Mouse (Mus musculus): Measurements from ENCODE around the gene Nrxn1. TPM values are rescaled to one million over a fixed set of nuclear protein-coding genes. Genes with fewer than 3 reads are reported as not detected.
A peak's percentile ranks its signal among the peaks of the same experiment; 100 is the strongest.

Nrxn1 gene
- polyA plus RNA-seq, 1 experiment from 2014 or later = 2.8 TPM

- Histone ChIP-seq H3K4me1 (replicated peaks) (no peaks in the 10 kb centered on the region), H3K4me3 (replicated peaks) (no peak overlapping the region), H3K36me3 (no peaks in the 10 kb centered on the region), H3K27me3 (replicated peaks) (no peaks in the 10 kb centered on the region), H3K27ac (no peak overlapping the region), H3K9me3 (no peaks in the 10 kb centered on the region), H3K9ac (no peak overlapping the region), H3K4me2 (replicated peaks) (no peak overlapping the region)
- no peak for ATAC-seq
These were observed 613.2 kb downstream of the Nrxn1 start for GRCm38 (mm10) chr17:90479531-90480250.

- H3K9ac ChIP-seq = no peak overlapping the region
- ATAC-seq = no peak
- WGBS = 30% methylated on average over 5 of the region's 5 CpGs
- H3K27ac ChIP-seq = no peak overlapping the region
- H3K27me3 ChIP-seq (replicated peaks) = peaks cover 23% of the 10 kb centered on the region
- no peaks in the 10 kb centered on the region for H3K9me3 ChIP-seq
- no peaks in the 10 kb centered on the region for H3K36me3 ChIP-seq
- no peak overlapping the region for H3K4me3 ChIP-seq (replicated peaks)
- no peak overlapping the region for H3K4me2 ChIP-seq (replicated peaks)
- peaks cover 8% of the 10 kb centered on the region; the same call in 1 of the 2 replicates for H3K4me1 ChIP-seq (replicated peaks)
These were observed 636.1 kb downstream of the Nrxn1 start for GRCm38 (mm10) chr17:90456748-90457147.

- H3K27me3 ChIP-seq (replicated peaks) = peaks cover 23% of the 10 kb centered on the region
- H3K9me3 ChIP-seq = no peaks in the 10 kb centered on the region
- peak; percentile 80 for ATAC-seq
- peak overlapping the region; percentile 40 for H3K4me3 ChIP-seq (replicated peaks)
- under 1% methylated on average over 13 of the region's 13 CpGs for WGBS
- no peak overlapping the region for H3K27ac ChIP-seq
- peaks cover 8% of the 10 kb centered on the region; the same call in 1 of the 2 replicates for H3K4me1 ChIP-seq (replicated peaks)
- peak overlapping the region; percentile 87 for H3K4me2 ChIP-seq (replicated peaks)
- no peaks in the 10 kb centered on the region for H3K36me3 ChIP-seq
- H3K9ac ChIP-seq = no peak overlapping the region
These were observed 637.0 kb downstream of the Nrxn1 start for GRCm38 (mm10) chr17:90455904-90456303.

GRCm38 (mm10) chr17:90455409-90455775 is 637.5 kb downstream of the Nrxn1 start:
- H3K9me3 ChIP-seq = no peaks in the 10 kb centered on the region
- H3K4me3 ChIP-seq (replicated peaks) = peak overlapping the region; percentile 40
- under 1% methylated on average over 23 of the region's 23 CpGs for WGBS
- no peaks in the 10 kb centered on the region for H3K36me3 ChIP-seq
- H3K4me2 ChIP-seq (replicated peaks) = peak overlapping the region; percentile 87
- peaks cover 23% of the 10 kb centered on the region for H3K27me3 ChIP-seq (replicated peaks)
- H3K27ac ChIP-seq = no peak overlapping the region
- peak overlapping the region; percentile 31; the same call in 1 of the 2 replicates for H3K9ac ChIP-seq
- ATAC-seq = peak; percentile 82
- peaks cover 8% of the 10 kb centered on the region; the same call in 1 of the 2 replicates for H3K4me1 ChIP-seq (replicated peaks)

- H3K4me3 ChIP-seq (replicated peaks) = peak overlapping the region; percentile 40
- peaks cover 23% of the 10 kb centered on the region for H3K27me3 ChIP-seq (replicated peaks)
- H3K27ac ChIP-seq = no peak overlapping the region
- peak; percentile 50; the same call in 1 of the 2 replicates for ATAC-seq
- no peaks in the 10 kb centered on the region for H3K9me3 ChIP-seq
- H3K9ac ChIP-seq = peak overlapping the region; percentile 31; the same call in 1 of the 2 replicates
- peak overlapping the region; percentile 87 for H3K4me2 ChIP-seq (replicated peaks)
- H3K36me3 ChIP-seq = no peaks in the 10 kb centered on the region
- WGBS = under 1% methylated on average over 41 of the region's 41 CpGs
- peaks cover 8% of the 10 kb centered on the region; the same call in 1 of the 2 replicates for H3K4me1 ChIP-seq (replicated peaks)
These were observed 638.0 kb downstream of the Nrxn1 start for GRCm38 (mm10) chr17:90454738-90455408.

GRCm38 (mm10) chr17:90454356-90454737 is 638.5 kb downstream of the Nrxn1 start:
- Histone ChIP-seq H3K27me3 (replicated peaks) (peaks cover 23% of the 10 kb centered on the region), H3K9ac (no peak overlapping the region), H3K4me3 (replicated peaks) (peak overlapping the region; percentile 40), H3K36me3 (no peaks in the 10 kb centered on the region), H3K27ac (no peak overlapping the region), H3K9me3 (no peaks in the 10 kb centered on the region), H3K4me2 (replicated peaks) (peak overlapping the region; percentile 87), H3K4me1 (replicated peaks) (peaks cover 8% of the 10 kb centered on the region; the same call in 1 of the 2 replicates)
- 3% methylated on average over 15 of the region's 15 CpGs for WGBS
- peak; percentile 16; the same call in 1 of the 2 replicates for ATAC-seq

- H3K27ac ChIP-seq = no peak overlapping the region
- ATAC-seq = no peak
- 66% methylated on average over 4 of the region's 4 CpGs for WGBS
- no peak overlapping the region for H3K4me3 ChIP-seq (replicated peaks)
- H3K4me2 ChIP-seq (replicated peaks) = no peak overlapping the region
- no peaks in the 10 kb centered on the region for H3K9me3 ChIP-seq
- H3K4me1 ChIP-seq (replicated peaks) = peaks cover 8% of the 10 kb centered on the region; the same call in 1 of the 2 replicates
- H3K9ac ChIP-seq = no peak overlapping the region
- peaks cover 23% of the 10 kb centered on the region for H3K27me3 ChIP-seq (replicated peaks)
- no peaks in the 10 kb centered on the region for H3K36me3 ChIP-seq
These were observed 639.6 kb downstream of the Nrxn1 start for GRCm38 (mm10) chr17:90453280-90453679.

- no peak for ATAC-seq
- Histone ChIP-seq H3K36me3 (no peaks in the 10 kb centered on the region), H3K9me3 (no peaks in the 10 kb centered on the region), H3K4me3 (replicated peaks) (no peak overlapping the region), H3K27me3 (replicated peaks) (peaks cover 23% of the 10 kb centered on the region), H3K4me2 (replicated peaks) (no peak overlapping the region), H3K27ac (no peak overlapping the region), H3K4me1 (replicated peaks) (peaks cover 8% of the 10 kb centered on the region; the same call in 1 of the 2 replicates), H3K9ac (no peak overlapping the region)
- 70% methylated on average over 2 of the region's 2 CpGs for WGBS
These were observed 640.1 kb downstream of the Nrxn1 start for GRCm38 (mm10) chr17:90452770-90453169.

GRCm38 (mm10) chr17:90451384-90451783 is 641.5 kb downstream of the Nrxn1 start:
- Histone ChIP-seq H3K4me1 (replicated peaks) (peaks cover 8% of the 10 kb centered on the region; the same call in 1 of the 2 replicates), H3K4me2 (replicated peaks) (no peak overlapping the region), H3K9me3 (no peaks in the 10 kb centered on the region), H3K4me3 (replicated peaks) (no peak overlapping the region), H3K36me3 (no peaks in the 10 kb centered on the region), H3K27me3 (replicated peaks) (peaks cover 21% of the 10 kb centered on the region), H3K27ac (no peak overlapping the region), H3K9ac (no peak overlapping the region)
- ATAC-seq = no peak
- 77% methylated on average over 2 of the region's 2 CpGs for WGBS

GRCm38 (mm10) chr17:90443067-90443466 is 649.8 kb downstream of the Nrxn1 start:
- H3K4me3 ChIP-seq (replicated peaks) = no peak overlapping the region
- no peaks in the 10 kb centered on the region for H3K9me3 ChIP-seq
- no peak overlapping the region for H3K4me2 ChIP-seq (replicated peaks)
- no peak overlapping the region for H3K9ac ChIP-seq
- H3K4me1 ChIP-seq (replicated peaks) = no peaks in the 10 kb centered on the region
- ATAC-seq = no peak
- H3K27ac ChIP-seq = no peak overlapping the region
- H3K27me3 ChIP-seq (replicated peaks) = no peaks in the 10 kb centered on the region
- no peaks in the 10 kb centered on the region for H3K36me3 ChIP-seq

GRCm38 (mm10) chr17:90435836-90436235 is 657.0 kb downstream of the Nrxn1 start:
- H3K27ac ChIP-seq = no peak overlapping the region
- no peaks in the 10 kb centered on the region for H3K4me1 ChIP-seq (replicated peaks)
- H3K4me2 ChIP-seq (replicated peaks) = no peak overlapping the region
- H3K9me3 ChIP-seq = no peaks in the 10 kb centered on the region
- H3K4me3 ChIP-seq (replicated peaks) = no peak overlapping the region
- ATAC-seq = no peak
- H3K36me3 ChIP-seq = no peaks in the 10 kb centered on the region
- no peak overlapping the region for H3K9ac ChIP-seq
- no peaks in the 10 kb centered on the region for H3K27me3 ChIP-seq (replicated peaks)

GRCm38 (mm10) chr17:90435371-90435770 is 657.5 kb downstream of the Nrxn1 start:
- 66% methylated on average over 2 of the region's 2 CpGs for WGBS
- H3K9me3 ChIP-seq = no peaks in the 10 kb centered on the region
- no peaks in the 10 kb centered on the region for H3K27me3 ChIP-seq (replicated peaks)
- H3K4me1 ChIP-seq (replicated peaks) = no peaks in the 10 kb centered on the region
- H3K4me2 ChIP-seq (replicated peaks) = no peak overlapping the region
- H3K9ac ChIP-seq = no peak overlapping the region
- H3K27ac ChIP-seq = no peak overlapping the region
- no peaks in the 10 kb centered on the region for H3K36me3 ChIP-seq
- H3K4me3 ChIP-seq (replicated peaks) = no peak overlapping the region
- no peak for ATAC-seq
